Mouse (Mus musculus) spleen, embryonic (tissue): ENCODE results near the gene Rgma.

Experiments used
- CTCF ChIA-PET: fragments of 350-600 bp; sonication (Branson Sonifier 250); formaldehyde crosslinking; loops from one replicate; lab custom pipeline; 2022; lab: Charles Lee

Gene Rgma

DNA sequence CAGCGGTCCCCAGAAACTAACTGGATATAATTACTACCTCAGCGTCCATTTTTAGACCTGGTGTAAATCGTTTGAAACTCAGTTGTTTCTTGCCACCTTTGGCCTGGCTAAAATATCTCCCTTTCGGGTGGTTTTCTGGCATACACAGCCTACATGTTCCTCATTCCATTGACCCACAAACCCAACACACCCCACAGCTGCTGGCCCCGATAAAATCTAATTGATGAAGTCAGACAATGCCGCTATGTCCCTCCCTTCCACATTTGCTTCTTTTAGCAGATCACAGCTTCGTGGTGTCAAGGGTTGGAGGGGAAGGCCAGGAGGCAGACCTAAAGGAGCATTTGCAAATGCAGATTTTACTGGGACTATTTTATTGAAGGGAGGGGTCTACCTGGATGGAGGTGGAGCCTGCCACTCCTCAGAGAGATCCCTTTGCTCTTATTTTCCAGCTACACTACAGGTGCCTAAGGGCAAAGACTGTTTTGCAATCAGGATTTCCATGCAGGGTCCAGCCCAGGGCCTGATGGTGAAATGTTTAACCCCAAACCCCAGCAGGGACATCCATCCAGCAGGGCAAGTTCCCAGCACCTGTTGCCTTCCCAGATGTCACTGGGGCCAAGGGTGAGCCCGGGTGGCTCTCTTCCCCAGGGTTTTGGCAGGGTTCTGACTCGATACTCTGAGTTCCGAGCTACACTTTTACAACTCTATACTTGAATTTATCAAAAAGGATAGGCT, 3.6 kb upstream of the Rgma start:
- CTCF ChIA-PET: interaction anchor here (0.6 kb wide), 1 partner anchor 488 kb away, joined by 4 read pairs; no protein-coding TSS in a partner anchor

DNA sequence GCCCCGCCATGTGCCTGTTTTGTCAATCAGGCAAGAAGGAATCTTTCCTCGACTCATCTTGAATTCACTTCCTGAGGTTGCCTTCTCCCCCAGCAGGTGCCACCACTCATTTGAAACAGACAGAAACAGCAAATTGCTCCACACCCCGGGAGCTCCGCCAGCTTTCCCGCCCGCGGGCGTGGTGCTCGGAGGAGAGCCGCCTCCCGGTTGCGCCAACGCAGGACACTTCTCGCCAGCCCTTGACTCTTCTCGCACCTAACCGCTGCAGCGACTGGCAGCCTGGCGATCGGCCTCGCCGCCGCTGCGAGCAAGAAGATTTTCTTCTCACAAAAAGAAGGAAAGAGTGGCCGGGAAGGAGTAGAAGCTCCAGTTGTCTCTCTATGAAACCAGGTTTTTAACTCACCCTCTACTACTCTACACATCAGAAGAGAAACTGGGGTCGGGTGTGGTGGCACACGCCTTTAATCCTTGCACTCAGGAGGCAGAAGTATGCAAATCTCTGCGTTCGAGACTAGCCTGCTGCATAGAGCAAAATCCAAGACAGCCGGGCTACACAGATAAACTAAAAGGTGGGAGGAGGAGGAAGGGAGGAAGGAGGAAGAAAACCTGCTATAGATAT, 2.8 kb upstream of the Rgma start:
- CTCF ChIA-PET: interaction anchor here (0.6 kb wide), 1 partner anchor 488 kb away, joined by 4 read pairs; no protein-coding TSS in a partner anchor

DNA sequence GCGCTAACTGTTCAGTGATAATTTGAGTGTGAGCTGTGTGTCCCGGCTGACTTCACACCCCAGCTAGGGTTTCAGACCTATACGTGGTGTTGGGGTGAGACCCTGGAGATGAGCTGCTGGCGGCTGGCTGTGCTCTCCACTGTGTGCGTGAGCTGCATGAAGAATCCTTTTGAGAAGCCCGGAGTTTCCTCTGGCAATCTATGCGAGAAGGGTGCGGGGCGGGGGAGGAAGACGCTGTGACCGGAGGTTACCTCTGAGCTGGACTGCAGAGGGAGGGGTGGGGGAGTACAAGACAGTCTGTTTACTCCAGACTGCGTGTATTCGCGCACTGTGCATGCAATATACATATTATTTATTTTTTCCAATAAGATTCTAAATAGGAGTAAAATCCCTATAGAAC, 582 bp upstream of the Rgma start:
- CTCF ChIA-PET: no interaction called here

DNA sequence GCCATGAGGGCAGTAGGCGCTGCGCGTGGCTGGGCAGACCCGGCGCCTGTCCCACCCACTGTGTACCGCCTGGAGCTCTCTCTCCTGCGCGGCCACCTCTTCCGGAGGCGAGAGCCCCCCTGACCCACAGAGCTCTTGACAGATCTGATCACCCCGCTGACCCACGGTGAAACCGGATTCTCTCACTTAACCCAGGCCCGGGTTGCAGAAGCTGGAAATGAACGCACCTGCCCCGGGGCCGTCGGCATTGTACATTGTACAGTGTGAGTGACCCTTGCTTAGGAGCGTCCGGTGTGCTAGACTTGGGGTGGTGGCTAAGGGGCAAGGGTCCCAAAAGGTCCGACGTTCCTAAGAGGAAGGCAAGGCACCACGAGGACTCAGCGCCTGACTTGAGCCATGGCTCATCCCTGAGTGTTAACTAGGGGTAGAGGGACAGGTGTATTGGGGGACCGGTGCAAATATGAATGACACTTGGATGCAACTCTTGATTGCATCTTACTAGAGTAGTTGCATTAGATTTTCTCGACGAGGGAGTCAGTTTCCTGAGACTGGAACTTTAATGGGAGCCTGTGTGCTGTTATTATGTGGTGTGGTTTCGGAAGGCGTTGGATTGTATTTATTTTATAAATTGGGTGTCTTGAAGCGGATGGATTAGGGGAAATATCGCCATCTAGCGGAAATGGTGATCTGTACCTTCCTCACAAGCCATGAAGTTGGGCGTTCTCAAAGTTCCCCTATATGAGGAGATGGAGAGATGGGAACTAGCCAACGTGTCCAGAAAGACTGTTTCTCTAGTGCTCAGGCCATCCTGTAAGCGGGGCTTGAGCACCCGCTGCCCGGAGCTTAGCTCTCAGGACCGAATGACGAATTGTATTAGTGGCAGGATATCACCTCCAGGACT, 1.0 kb downstream of the Rgma start:
- CTCF ChIA-PET: no interaction called here

DNA sequence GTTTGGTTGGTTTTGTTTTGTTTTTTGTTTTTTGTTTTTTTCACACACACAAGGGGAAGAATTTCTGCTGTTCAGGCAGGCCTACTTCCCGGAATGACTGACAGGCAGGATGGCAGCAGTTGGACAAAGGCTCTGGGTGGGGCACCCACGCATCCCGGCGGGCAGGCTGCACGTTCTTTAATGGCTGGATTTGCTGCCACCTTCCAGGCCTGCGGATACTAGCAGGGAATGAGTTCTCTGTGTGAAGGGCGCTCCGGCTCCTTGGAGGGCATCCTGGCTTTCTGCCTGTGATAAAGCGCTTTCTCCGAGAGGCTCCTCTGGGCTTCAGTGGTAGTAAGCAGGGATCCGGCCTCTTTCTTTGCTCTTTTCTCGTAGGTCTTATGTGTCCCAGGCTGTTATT, 2.0 kb downstream of the Rgma start:
- CTCF ChIA-PET: no interaction called here

DNA sequence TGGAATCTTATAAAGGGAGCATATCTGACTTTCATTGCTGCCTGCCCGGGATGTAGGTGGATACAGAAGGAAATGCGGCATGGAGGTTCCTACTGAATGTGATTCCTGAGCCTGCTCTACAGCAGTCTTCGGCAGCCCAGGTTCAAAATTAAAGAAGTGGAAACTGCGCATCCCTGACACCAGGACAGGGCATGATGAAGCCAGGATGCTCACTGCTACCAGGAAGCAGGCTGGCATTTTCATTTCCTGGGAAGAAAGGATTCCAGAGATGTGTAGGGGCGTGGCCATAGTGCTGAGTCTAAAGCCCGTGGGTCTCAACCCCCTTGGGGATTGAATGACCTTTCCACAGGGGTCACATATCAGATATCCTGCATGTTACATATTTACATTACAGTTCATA, 2.7 kb downstream of the Rgma start:
- CTCF ChIA-PET: no interaction called here

DNA sequence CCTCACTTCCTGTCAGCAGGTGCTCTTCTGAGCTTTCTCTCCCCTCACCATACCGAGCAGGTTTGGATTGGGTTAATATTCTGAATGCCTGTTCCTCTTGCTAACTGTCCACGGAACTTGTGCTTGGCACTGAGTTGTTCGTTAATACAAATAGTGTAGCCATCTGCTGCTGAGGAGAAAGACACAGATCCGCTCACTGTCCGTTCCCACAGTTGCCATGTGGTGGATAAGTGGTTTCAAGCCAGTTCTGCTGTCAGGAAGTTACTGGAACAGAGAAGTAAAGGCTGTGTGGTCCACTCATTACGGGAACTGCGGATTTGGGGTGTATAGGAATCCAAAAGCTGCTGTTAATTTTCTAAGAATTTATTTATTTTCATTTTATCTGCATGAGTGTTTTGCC, 7.5 kb downstream of the Rgma start:
- CTCF ChIA-PET: no interaction called here

DNA sequence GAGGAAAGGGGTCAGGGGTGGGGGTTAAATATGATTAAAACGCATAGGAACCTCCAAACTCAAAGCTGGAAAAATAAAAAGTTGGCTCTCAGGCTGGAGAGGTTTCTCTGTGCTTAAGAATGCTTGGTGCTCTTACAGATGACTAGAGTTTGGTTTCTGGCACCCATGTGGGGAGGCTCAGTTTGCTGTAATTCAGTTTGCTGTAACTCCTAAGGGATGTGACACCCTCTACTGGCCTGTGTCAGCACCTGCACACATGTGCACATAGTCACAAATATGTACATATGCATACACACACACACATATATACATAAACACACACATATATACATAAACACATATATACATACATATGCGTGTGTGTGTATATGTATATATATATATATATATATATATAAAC, 13.6 kb downstream of the Rgma start:
- CTCF ChIA-PET: no interaction called here

DNA sequence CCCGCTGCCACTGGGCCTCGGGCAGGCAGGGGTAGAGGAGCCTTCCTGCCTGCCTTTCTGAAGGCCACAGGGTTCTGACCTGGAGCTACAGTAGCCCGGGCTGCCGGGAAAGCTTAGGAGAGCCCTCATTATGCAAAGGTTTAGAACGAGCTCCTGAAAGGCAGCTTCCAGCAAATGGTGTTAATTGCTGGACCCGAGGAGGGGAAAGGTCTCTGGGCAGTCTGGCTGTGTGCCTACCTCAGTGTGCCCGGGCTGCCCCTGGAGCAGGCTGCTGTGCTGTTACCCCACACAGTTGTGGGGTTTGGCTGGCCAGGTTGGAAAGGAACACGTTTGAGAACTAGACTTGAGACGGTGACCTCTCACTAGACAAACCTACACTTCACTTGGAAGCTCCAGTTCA, 14.1 kb downstream of the Rgma start:
- CTCF ChIA-PET: no interaction called here

DNA sequence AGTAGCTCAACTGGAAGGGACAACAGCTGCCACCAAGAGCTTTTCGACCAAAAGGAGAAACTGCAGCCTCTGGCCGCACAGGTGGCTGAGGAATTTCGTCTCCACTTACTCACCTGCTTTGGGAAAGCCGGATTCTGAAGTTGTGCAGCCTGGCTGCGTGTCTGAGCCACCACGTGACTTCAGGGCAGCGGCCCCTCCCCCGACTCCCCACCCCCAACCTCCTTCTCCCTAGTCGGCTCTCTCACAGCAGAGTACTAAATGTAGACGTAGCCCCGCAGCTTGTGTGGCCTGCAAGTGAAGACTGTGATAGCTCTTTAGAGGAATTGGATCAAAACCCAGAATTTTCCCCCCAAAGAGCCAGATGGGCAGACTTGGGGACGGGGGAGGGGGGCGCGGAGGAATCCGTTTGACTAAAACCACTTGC, 14.6 kb downstream of the Rgma start:
- CTCF ChIA-PET: no interaction called here

DNA sequence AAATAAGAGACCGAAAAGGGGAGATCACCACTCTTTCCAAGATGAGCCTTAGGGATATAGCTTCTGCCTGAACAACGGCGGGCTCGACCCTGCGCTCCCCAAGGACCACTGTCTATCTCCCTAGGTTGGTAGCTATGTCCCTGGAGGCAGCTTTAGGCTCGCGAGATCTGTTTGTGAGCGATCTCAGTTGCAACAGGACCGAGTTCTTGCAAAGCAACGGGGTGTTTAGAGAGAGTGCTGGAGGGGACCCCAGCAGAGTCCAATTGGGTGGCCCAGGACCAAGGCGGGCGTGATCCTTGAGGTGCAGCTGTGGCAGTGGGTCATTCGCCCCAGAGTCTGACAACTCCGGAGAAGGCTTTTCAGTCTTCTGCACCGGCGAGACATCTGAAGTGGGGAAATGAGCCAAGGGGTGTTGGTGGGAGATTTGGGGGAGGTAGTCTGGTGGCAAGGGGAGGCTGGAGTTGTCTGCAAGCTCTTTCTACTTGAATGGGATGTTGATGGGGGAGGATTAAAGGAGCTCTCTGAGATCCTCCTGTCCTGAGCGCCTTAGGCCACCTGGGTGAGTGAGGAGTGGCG, 15.2 kb downstream of the Rgma start:
- CTCF ChIA-PET: no interaction called here

DNA sequence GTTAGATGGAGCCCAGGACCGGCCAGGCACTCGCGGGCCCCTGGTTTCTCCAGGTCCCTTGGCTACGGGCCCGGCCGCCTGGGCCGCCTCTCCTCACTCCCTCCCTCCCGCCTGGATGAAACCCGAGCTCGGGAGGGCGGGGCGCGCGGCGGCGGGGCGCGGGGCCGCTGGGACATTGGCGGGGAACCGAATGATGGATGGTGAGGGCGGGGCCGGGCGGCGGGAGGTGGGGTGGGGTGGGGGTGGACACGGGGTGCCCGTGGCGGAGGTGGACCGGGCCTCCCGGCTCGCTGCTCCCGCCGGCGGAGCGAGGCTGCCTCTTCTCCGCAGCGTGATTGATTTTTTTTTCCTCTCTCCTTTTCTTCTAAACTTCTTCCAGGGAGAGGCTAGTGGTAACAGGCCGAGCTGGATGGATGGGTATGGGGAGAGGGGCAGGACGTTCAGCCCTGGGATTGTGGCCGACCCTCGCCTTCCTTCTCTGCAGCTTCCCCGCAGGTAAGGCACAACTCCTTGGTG, 15.8 kb downstream of the Rgma start:
- CTCF ChIA-PET: no interaction called here

DNA sequence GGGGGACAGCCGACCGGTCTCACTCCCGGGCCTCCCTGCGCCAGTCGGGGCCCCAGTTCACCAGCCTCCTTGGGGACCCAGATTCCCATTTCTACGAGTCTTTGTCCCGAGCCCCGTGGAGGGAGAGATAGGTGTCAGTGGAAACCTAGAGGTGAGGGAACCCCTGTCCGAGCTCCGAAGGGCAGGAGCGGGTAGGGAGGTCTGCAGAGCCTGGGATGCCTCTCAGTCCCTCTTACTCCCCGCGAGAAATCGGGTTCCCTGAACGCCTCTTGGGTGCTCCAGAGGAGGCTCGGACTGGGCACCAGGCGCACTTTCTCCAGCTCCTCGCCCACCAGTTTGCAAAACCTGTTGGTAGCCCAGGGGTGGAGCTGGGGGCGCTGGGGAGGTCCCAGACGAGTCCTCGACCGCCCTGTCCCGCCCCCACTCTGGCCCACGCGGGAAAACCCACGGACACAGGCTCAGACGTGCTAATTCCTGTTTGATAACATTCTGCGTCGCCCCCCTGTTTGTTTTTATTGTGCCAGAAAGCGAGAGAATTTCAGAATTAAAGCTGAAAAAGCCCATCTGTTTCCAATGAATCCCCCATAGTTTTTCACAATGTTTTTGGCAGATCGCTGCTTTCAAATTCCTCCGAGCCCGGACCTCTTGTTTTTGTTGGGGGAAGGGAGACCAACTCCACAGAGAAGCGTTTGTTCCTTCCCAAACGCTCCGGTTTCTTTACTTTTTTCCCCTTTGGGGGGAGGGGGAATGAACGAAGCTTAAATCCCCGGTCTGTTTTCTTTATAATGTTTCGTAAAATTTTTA, 16.4 kb downstream of the Rgma start:
- CTCF ChIA-PET: no interaction called here

DNA sequence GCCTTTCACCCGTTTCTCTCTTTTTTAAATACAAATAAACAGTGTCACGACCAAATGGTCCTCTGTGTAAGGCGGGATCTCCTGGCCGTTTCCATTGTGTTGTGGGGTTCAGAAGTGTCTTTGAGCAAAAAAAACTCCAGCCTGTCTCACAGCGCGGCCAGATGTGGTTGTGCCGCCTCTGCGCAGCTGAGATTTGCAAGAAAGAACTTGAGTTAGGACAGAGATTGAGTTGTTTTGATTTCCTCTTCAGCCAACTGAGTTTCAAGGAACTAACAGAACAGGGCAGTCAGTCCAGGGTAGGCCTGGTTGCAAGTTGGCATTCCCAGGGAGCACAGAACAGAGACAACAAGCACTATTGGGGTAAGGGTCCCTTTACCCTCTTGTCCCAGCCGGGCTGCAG, 17.1 kb downstream of the Rgma start:
- CTCF ChIA-PET: no interaction called here

DNA sequence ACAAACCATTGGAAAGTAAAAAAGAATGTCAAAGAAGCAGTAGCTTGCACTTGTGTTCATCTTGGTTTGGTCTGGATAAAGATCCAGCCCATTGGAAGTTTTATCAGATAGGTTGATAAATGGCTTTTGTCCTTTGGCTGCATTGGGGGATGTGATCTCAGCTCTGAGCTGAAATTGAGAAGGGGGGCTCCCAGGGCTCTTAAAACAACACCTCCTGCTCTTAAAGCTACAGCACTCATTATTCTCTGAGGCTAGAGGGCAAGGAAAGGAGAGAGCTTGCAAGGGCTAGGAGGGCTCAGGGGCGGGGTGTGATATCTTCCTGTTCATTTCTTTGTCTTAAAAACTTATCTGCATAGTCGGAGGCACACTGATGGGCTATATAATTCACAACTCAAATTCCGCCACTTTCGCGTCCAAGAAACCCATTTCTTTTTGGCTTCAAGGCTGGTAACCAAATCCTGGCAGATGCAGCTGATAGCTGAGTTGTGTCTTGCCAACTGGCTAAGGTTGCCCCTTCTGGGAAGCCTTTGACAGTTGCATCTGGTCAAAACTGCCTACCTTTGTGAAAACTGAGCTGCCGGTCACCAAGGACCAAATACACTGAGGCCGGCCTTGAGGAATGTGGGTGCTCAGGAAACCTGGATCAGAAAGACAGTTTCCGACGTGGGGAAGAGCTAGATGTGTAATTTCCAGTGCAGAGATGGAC, 18.2 kb downstream of the Rgma start:
- CTCF ChIA-PET: no interaction called here

DNA sequence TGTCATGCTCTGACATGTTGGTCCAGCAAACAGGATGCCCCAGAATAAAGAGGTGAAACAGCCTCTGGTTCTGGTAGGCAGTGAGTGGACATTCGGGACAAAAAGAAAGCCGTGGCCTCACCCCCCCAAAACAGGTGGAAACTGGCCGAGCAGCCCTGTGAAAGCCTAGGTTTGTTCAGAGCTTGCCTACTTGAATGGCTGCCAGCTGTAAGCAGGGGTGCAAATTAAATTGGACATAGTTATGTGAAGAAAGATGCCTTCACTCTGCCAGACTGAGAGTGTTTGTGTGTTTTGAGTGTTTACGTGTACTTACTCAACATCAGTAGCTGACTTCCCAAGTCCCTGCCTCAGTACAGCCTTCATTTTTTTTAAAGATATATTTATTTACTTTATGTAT, 18.7 kb downstream of the Rgma start:
- CTCF ChIA-PET: no interaction called here

DNA sequence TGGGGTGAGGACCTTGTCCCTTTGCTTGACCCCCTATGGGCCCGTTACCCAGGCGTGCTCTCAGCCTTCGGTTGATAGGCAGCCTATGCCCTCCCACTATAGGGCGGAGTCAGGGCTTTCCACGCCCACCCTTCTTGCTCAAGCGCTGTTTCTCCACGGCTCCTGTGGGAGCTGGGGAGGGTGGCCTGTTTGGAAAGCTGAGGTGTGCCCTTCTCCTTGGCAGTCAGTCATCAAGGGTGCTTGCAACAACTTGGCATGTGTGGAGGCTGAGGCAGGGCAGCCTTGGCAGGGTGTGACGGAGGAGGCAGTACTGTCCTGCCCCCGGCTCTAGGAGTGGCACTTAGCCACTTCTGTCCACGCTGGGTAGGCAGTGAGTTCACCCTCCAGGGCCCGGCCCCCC, 23.0 kb downstream of the Rgma start:
- CTCF ChIA-PET: interaction anchor here (0.6 kb wide), 1 partner anchor 26 kb away, joined by 6 read pairs; no protein-coding TSS in a partner anchor

DNA sequence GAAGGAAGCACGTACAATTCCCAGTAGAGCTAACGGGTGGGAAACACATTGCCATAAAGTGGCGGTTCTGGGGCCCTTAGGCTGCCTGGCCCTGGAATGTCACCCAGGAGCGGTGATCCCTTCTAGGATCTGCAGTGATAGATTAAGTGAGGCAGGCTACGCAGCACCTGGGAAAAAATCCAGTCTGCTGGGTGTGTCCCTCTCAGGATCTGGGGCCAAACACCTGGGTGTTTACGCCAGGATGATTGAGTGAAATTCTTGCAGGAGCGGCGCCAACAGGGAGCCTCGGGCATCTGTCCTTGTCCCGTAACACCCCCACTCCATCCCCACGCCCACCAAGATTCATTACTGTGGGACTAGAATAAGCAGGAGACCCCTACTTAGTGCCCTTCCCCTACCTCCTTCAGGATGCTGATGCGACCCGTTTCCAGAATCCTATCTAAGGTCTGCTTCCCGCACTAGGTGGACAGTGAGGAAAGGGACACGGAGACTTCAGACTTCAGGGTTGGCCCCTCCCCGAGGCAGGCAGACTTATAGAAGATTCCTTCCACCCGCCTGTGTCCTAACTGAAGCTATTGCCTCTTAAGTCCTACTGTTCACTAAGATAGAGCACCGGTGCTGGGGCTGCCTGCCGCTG, 23.6 kb downstream of the Rgma start:
- CTCF ChIA-PET: interaction anchor here (0.6 to 0.9 kb wide), 2 partner anchors 10 to 25 kb away, joined by 3 to 6 read pairs; no protein-coding TSS in a partner anchor

DNA sequence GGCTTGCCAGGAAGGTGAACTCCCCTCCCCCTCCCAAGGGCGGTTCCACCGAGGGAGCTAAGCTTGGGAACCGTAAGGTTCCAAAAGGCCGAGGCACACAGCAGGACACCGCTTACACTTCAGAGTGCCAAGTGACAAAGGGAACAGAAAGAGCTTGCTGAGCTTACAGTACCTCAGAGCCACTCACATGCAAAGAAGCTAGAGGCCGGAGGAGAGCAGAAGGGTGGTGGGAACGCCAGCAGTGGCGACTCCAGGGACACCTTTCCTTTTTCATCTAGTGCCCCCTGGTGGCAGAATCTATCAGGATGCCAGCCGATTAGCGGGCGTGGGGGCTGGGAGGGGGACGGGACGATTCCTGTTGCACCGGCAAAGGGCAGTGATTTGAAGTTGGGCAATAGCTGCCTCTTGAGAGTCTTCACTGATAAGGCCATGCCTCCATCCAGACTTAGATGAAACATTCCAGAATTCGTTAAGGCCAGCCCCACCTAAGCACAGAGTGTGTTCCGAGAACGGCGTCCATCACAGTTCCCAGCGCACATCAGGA, 24.3 kb downstream of the Rgma start:
- CTCF ChIA-PET: interaction anchor here (0.9 kb wide), 1 partner anchor 10 kb away, joined by 3 read pairs; no protein-coding TSS in a partner anchor
